Mouse (Mus musculus) brain, embryonic 14.5 days (tissue): ENCODE measurements around the gene Nr3c2.

Experiments used
- CTCF ChIP-seq: fragments of 200-500 bp; IDR thresholded peaks from 2 replicates; pipeline ENCODE4 v1.5.1; 2012; ENCODE audit warnings: inconsistent platforms, mild to moderate bottlenecking, moderate library complexity, borderline replicate concordance; ENCODE audit not compliant: insufficient read depth, insufficient read length; ENCODE audit errors: extremely low read depth
- POLR2A ChIP-seq: fragments of 200-500 bp; IDR thresholded peaks from 2 replicates; pipeline ENCODE4 v1.6.1; 2012; ENCODE audit warnings: mild to moderate bottlenecking, inconsistent platforms, borderline replicate concordance; ENCODE audit not compliant: poor library complexity, insufficient read depth, insufficient read length, severe bottlenecking; ENCODE audit errors: extremely low read depth

DNA sequence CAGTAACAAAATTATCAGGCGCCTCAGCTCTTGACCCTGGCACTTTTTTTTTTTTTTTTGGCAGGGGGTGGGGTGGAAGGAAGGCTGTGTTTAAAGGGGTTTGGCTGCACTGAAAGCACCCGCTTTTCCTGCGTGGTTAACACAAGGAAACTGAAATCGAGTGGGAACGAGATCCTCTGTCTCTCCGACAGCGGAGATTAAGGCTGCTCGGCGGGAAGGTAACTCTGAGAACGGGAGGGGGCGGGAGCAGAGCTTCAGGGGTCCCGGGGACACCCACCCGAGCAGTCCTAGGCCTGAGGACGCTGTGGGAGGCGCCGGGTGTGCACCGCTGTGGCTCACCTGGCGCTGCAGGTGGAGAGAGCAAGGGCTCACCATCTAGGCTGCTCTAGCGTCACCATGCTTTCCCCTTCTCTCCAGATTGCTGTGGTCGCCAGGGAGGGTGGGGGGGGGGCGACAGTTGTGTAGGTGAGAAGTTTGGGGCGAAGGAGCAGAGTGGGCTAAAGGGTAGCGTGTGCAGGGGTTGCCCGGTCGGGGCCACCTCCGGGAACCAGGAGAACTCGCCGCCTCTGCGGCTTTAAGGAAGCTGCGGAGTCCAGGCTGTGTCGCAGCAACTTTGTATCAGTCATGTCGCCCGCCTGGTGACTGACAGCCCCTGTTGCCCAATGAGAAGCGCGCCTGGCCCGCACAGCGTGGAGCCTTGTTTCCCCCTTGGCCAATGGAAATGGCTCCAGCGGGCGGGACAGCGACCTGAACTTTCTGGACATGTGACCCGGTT is 2.4 kb downstream of the Nr3c2 start:
- TF ChIP-seq CTCF, result no peak
- TF ChIP-seq POLR2A, result no peak
